Mouse (Mus musculus) testis, postnatal 10 days (tissue): ENCODE measurements around the gene Slc7a6os.
A peak's percentile ranks its signal among the peaks of the same experiment; 100 is the strongest.
"Not testable (repeated sequence)": the region's sequence is repeated elsewhere in the genome, so short reads cannot be mapped to it uniquely, and the experiment has no call there.

ENCODE experiments used
- DNase-seq: peaks from one replicate; pipeline ENCODE4 v3.0.0; 2021; ENCODE audit warnings: low spot score

Gene Slc7a6os

DNA sequence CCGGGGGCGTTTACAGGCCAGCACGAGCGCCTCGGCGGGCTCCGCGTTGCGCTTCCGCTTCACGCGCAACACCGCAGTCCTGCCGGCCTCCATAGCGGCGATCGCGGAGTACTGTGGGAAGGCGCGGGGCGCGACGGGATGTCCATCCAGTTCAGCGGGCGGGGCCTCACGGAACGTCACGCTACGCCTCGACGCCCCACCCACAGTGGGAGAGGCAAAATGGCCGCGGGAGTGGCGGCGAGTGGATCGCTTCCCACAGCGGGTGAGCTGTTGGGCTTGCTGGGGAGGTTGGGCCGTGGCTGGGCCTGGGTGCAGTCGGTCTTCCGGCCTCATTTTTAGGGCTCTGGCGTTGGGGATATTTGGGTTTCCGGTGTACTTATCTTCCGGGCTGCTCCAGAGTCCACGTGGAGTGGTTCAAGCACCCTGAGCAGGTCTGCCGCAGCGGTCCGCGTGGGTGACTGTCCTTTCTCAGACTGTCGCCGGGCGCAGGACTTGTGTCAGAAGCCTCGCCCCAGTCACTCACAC is at the start of gene Slc7a6os, which contains the start of gene Prmt7:
TSS of gene Slc7a6os (minus strand) at position 115 of the 525 bp plus-strand sequence.
TSS of gene Prmt7 (plus strand) at position 116 of the 525 bp plus-strand sequence.
- DNase-seq = peak; percentile 97

DNA sequence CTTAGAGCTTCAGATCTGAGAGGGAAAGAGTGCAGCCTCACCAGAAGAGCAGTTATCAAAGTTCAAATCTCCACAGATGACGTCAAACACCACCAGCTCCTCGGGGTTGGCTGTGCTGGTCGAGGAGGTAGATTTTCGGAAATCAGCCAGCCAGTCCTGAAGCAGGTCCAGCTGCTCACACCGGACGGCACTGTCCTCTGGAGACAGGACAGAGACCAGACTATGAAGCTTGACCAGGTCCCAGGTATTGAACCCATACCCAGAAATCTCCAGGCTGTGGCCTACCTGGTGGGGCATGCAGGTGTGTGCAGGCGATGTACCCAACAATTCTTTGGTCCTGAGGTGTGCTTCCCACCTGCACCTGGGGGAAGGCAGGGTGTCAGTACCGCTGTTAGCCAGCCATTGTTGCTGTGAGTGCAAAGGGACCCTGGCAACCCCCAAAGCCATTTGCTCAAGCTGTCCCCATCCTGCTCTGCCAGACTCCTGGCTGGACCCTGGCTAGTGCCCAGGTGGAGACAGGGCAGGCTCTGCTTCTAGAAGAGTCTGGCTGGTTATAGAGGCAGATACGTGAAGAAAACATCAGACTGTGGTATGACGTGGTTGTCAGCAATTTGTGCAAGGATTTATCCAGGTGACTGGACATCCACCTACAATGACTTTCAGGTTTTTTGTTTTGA is 49.0 kb upstream of the Slc7a6os start:
- DNase-seq = peak; percentile 33

DNA sequence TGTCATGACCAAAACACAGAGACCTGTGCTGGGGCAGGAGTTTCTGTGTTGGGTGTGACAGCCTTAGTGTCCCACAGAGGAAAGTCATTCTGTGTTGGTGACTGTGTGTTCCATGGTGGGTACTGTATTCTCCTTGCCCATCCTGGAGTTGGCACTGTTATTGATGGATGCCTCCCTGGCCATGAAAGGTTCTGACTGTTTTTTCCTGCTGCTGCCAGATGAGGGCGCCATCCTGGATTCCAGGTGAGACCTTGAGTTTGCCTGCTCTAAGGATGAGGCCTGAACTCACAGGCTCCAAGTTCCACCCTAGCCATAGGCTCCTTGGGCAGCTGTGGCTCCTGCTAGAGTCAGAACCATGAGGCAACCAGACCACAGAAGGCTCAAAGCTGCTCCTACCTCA is 47.4 kb upstream of the Slc7a6os start:
- peak; percentile 60 for DNase-seq

DNA sequence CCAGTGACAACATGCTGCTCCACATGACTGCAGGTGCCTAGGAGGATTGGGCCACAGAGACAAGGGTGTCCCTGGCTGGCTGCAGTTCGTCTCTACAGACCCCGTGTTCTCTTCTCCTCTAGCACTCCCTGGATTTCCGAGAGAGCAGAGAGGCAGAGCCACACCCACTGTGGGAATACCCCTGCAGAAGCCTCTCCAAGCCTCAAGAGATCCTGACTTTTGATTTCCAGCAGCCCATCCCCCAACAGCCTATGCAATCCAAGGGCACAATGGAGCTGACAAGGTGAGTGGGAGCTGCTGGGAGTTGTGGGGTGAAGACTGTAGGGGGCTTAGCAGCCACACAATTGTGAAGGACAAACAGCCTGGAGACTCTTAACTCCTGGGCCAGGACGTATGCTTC is 39.5 kb upstream of the Slc7a6os start:
- no peak for DNase-seq

DNA sequence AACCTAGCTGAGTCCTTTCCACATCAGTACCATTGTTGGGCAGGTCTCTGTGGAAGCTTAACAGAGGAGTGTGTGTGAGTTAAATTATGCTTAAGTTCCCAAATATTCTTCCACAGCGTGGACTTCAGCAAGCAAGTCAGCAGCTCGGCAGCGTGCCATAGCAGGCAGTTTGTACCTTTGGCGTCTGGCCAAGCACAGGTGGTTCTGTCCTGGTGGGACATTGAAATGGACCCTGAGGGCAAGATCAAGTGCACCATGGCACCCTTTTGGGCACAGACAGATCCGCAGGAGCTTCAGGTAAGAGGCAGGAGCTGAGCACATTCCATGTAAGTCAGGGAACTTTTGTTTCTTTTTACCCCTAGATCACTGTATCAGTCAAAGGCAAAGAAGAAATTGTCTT is 26.4 kb upstream of the Slc7a6os start:
- no peak for DNase-seq

DNA sequence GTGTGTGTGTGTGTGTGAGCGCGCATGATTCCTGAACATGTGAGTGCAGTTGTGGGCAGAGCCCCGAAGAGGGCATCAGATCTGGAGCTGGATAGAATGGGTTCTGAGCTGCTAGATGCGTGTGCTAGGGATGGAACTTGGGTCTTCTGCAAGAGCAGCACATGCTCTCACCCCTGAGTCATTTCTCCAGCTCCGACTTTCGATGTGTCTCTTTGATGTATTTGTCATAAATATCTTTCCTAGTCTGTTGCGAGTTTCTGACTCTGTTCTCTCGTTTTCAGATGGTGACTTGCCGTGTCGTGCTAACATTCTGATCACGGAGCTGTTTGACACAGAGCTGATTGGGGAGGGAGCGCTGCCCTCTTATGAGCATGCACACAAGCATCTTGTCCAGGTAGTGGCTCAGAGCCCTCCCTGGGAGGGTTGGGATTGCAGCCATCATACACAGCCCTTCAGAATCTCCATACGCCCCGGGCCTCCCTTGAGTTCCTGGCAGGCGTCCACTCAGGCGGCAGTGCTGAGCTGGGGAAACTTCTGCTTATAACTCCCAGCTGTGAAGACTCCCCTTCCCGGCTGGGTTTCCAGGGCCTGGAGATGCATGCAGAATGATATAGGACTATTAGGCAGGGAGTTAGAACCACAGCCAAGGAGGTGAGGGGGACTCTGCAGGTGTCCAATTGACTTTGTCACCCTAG is 24.0 kb upstream of the Slc7a6os start:
- no peak for DNase-seq

DNA sequence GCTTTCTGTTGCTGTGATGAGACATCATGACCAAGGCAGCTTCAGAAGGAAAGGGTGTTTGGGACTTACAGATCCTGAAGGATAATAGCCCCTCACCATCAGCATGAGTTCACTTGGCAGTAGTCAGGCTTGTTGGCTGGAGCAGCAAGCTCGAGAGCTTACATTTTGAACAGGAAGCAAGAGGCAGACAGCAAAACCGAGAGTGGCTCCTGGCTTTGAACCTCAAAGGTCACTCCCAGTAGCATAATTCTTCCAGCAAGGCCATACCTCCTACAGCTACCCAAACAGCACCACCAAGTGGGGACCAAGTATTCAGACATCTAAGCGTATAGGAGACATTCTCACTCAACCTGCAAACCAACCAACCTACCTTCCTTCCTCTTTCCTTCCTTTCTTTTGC is 22.0 kb upstream of the Slc7a6os start:
- DNase-seq = no peak

DNA sequence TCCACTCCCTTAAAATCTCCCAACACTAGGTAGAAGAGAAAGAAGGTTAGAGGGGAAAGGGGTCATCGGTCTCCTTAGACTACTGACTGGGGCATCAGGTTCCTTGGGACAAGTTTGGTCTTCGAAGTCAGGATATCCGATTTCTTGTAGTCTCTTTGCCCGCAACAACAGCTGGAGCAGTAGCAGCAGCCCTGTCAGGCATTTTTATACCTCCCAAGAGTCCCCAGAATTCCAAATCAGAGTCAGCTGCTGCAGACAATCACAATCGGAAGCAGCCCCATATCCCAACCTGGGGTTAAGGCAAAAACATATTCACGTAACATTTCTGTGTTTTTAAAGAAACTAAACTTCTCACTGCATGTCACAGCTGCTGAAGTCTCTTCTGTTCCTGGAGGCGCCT is 20.8 kb upstream of the Slc7a6os start:
- DNase-seq = no peak

DNA sequence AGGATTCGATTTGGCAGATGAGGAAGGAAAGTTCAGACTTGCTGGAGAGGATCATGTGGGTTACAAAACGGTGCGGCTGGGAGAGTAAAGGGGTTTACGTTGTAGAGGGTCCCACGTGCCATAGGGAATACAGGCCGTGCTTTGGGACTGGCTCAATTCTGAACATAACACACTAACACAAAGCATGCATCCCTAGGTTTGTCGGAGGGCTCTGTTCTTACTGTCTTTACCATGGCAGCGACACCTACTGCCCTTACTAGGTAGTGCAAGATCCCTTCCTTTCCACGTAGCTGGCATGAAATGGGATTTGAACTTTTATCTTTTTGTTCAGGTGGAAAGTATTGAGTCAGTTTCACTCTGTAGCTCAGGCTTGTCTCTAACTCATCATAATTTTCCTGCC is 15.9 kb upstream of the Slc7a6os start:
- peak; percentile 78 for DNase-seq

DNA sequence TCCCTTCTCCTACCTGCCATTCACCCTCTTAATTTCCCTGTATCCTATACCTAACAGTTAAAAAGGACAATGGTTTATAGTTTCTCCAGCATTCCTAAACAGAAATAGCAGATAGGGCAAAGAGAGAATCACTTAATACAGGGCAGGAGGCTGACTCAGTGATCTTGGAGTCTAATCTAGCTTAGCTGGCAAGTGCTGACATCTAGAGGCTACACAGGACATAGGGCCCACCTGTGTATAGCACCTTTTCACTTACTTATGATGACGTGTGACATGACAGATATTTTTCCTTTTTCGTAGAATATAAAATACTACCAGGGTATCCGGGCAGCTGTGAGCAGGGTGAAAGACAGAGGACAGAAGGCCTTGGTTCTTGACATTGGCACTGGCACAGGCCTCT is 8.9 kb upstream of the Slc7a6os start:
- DNase-seq = no peak

DNA sequence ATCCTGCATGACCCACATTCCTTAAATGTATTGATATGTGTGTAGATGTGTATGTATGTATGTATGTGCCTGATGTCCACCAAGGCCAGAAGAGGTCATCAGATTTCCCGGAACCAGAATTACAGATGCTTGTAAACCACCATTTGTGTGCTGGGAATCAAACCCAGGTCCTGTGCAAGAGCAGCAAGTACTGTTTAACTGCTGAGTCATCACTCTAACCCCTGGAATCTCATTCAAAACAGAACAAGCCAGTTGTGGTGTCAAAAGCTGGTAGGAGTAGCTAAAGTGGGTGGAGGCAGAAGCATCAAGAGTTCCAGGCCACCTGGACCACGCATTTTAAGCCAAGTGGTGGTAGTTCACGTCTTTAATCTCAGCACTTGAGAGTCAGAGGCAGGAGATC is 3.2 kb upstream of the Slc7a6os start:
- DNase-seq = no peak

DNA sequence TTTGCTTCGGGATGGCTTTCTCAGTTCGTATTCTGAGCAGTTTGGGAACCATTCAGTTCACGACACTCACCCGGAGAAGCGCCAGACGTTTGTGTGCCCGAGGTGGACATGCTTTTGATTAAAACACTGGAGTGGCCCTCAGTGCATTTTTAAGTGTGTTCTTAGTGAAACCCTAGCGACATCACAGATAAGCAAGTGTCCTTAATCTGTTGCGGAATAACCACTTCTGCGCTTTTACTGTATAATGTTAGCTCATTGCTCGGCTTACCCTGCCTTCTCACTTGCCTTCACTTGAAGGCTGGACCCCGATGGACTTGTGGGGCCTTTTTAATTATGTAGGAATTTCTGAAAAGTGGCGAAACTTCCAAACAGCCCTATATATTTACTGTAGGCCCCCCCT is 686 bp upstream of the Slc7a6os start:
- DNase-seq = no peak

DNA sequence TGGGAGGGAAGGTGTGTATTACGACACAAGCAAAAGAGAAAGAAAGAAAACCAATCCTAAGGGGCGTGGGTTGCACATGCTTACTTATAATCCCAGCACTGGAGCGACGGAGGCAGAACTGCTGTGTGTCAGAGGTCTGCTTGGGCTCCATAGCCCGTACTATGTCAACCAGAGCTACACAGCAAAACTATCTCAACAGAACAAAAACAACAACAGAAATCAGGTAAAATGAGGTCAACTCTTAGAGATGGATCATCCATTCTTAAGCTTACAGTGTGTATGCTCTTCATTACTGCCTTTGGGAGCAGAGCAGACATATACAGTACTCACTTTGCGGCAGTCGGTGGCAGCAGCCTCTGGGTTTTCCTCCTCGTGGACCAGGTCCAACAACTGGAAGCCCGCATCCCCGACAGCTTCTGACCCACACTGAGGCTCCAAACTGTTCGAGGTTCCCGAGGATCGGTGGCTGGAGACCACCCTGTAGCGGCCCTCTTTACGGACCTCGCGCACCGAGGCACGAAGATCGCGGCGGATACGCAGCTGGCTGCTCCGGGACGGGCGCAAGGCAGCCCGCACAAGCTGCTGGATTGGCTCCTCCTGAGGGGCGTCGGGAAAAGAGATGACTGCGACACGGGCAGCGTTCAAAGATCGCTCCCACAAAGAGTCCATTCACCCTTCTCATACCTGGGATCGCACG is 552 bp downstream of the Slc7a6os start:
- DNase-seq = no peak

DNA sequence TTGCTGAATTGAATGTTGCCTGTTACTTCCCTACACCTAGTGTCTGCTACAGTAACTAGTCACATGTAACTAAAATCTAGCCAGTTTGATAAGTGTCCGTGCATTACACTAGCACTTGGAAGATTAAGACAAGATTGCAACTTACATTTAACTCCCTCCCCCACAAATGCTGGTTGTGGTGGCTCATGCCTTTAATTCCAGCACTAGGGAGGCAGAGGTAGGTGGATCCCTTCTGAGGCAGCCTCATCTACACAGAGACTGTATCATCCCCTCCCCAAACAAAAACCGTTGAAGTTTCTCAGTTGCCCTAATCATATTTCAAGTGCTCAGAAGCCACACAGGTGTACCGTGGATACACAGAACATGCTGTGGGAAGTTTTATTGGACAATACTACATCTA is 11.1 kb downstream of the Slc7a6os start:
- DNase-seq = not testable (repeated sequence)

DNA sequence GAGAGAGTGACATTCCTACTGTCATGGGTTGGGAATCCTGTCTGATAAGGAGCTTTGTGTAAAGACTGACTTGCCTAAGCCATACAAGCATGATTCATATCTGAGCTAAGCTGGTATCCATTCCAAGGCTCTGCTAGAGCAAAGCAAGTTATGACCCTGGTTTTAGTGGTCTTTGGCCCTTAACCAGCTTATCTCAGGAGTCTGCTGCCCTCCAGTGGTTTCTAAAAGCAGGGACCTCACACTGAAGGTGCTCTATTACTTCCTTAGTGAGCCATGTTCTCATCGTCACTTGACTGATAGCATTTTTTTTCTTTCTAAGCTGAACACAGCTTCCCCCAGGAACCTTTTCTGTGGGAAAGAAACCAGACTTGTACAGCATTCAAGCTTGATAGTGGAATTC is 12.0 kb downstream of the Slc7a6os start:
- no peak for DNase-seq

DNA sequence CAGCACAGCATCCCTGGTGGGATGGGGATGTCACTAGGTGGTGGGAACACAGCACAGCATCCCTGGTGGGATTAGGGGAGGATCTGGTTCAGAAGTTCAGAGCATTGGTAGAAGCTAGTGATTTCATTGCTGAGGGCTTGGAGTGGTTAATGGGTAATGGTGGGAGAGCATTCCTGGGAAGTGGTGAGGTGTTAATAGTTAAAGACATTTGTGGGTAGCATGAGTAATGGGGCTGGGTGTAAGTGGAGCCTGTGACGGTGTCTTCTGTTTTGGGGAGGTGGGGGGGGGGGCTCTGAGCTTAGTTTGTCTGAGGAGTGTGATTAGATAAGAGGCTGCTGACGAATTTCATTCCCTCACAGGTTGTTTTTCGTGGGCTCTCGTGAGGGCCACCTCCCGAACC is 16.7 kb downstream of the Slc7a6os start:
- no peak for DNase-seq

DNA sequence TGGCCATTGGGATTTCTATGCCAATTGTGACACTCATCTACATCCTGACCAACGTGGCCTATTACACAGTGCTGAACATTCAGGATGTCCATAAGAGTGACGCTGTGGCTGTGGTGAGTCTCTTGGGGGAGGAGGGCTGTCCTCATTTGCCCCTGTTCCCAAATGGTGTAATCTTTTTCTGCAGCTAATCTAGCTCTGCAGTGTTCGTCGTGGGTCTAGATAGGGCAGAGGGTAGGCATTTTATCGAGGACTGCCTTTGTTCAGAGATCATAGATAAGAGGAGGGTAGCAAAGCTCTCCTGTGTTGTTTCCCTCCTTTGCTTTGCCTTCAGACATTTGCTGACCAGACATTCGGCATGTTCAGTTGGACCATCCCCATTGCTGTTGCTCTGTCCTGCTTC is 17.6 kb downstream of the Slc7a6os start:
- DNase-seq = no peak

DNA sequence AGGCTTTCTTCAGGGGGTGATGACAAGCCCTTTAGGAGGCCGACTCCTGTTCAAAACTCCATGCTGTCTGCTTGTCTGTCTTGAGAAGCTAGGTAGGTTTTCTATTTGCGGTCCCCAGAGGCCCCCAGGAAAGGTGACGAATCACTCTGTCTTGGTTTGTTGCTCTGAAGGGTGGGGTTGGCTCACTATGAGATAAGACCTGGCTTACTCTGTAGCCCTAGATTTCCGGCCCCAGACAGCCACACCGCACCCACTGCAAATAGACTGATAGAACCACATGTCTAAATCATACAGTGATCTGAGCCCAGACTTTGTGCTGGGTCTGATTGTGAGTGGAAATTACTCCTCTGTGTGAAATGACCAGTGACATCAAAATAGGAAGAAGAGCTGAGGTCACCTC is 19.1 kb downstream of the Slc7a6os start:
- no peak for DNase-seq

DNA sequence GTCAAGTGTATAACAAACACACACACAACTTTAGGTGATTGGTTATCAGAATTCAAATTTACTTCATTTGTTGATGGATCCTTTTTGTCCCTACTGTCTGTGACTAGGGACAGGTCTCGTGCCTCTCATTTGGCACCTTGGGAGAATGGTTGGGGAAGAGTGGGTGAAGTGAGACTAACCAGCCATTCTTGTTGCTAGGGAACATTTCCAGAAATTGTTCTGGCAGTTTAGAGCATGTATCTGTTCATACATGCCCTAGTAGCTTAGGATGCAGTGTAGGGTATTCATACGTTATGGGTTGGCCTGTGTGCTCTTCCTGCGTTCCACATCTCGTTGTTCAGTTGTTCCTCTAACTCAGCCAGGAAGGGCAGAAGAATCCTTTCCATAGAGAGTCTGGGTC is 21.6 kb downstream of the Slc7a6os start:
- DNase-seq = no peak

DNA sequence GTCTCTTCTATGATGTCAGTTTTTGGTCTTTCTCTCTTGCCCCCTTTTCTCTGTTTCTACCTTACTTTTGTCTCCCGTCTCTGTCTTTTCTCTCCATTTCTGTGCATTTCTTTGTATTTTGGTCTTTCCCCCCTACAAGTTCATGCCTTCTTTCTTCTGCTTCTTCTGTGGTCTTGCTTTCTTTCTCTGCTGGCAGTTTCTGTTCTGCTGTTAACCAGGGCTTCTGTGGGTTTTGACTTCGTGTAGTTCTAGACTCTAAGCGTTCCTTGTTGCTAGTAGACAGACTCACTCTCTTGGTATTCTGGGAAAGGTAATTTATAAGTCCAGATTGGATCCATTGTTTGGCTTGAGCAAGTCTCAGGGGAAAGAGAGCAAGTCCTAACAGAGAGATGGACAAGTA is 24.3 kb downstream of the Slc7a6os start:
- no peak for DNase-seq

DNA sequence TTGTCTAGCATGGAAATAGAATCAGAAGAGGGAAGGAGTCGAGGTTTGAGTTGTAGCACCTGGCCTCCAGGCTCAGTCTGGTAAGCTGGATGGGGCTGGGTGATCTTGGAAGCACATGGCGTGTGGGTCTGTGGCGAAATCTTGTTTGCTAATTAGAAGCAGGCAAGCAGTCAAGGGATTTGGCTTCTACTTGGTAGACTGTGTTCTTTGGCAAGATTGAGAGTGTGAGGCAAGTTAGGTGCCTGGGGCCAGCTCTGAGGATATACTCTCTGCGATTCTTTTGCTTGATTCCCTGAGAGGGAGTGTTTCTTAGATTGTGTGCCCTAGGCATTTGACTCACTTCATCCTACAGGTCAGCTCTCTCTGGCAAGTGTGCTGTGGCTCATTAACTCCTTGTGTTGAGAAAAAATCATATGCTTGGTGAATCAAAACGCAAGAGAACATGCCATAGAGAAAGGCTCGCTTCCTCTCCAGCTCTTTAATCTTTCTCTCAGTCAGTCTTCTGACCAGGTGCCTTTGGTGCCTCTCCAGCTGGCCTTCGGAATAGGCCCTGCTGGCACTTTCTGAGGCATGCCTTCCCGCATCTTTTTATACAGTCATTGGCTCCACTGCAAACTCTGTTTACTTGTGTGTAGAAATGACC is 25.0 kb downstream of the Slc7a6os start:
- no peak for DNase-seq

DNA sequence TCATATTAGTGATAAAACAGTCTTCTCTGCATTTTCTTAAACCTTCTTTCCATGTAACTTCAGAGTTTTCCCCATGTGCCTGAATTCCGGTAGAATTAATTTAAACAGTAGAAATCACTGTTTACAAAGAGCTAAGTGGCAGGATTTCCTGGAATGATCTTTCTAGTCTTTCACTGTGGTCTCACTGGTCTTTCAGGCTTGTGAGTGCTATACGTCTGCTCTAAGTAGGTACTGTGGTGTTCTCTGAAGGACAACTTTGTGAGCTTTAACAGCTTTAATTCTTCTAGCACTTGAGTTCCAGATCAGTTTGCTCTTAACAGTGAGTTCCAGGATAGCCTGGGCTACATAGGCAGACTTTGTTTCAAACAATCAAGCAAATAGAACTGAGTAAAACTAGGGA is 32.3 kb downstream of the Slc7a6os start:
- no peak for DNase-seq

DNA sequence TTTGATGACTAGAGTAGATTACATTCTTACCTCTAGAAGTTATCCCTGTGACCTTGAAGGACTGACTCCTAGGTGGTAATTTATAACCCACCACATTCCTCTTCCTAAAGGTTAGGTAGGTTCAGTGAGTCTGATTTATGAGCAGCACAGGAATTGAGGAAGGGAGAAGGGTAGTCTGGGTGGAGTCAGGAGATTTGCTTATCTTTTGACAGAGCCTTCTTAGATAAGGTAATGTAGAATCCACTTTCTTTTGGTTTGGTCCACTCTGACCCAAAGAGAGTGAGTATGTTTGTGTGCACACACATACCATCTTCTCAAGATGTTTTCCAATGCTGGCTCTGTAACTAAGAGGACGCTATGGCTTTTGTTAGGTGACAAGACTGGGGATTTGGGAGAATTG is 33.1 kb downstream of the Slc7a6os start:
- no peak for DNase-seq
